Mouse (Mus musculus): ENCODE data around the gene Aldh1a2. TPM values are rescaled to one million over a fixed set of nuclear protein-coding genes. Genes with fewer than 3 reads are reported as not detected.

The Aldh1a2 gene
- polyA plus RNA-seq (2015; fragmentation: Nextera tagmentation; extraction: Ambion mirVana), result 11.1 and 13.9 TPM in 2 replicates

GRCm38 (mm10) chr9:71215248-71216035, at the start of gene Aldh1a2:
Aldh1a2 (plus strand) TSS chr9:71215789.
- under 1% methylated on average over 76 of the region's 97 CpGs for WGBS
- Histone ChIP-seq H3K9me3 (no peaks in the 10 kb centered on the region), H3K4me2 (peak within 1 kb of the TSS; percentile 83), H3K27me3 (peaks cover 76% of the 10 kb centered on the region), H3K4me1 (peaks cover 18% of the 10 kb centered on the region), H3K36me3 (no peaks in the 10 kb centered on the region), H3K9ac (peak within 1 kb of the TSS; percentile 28), H3K27ac (no peak within 1 kb of the TSS), H3K4me3 (peak within 1 kb of the TSS; percentile 48)
- peak; percentile 65; the same call in 1 of the 2 replicates for ATAC-seq (ENCODE audit: insufficient number of reproducible peaks, low FRiP score, low TSS enrichment, low read depth)

- peaks cover 18% of the 10 kb centered on the region for H3K4me1 ChIP-seq
- H3K27me3 ChIP-seq, result no peaks in the 10 kb centered on the region
- H3K4me2 ChIP-seq, result no peak overlapping the region
- WGBS, result 84% methylated on average over 5 of the region's 5 CpGs
- no peak overlapping the region for H3K4me3 ChIP-seq
- H3K9me3 ChIP-seq, result no peaks in the 10 kb centered on the region
- no peak overlapping the region for H3K9ac ChIP-seq
- H3K36me3 ChIP-seq, result no peaks in the 10 kb centered on the region
- H3K27ac ChIP-seq, result no peak overlapping the region
- ATAC-seq (ENCODE audit: insufficient number of reproducible peaks, low FRiP score, low TSS enrichment, low read depth), result no peak
Measured at GRCm38 (mm10) chr9:71166019-71166705, 49.4 kb upstream of the Aldh1a2 start.

- WGBS, result 55% methylated on average over 5 of the region's 5 CpGs
- Histone ChIP-seq H3K27ac (no peak overlapping the region), H3K4me2 (no peak overlapping the region), H3K36me3 (no peaks in the 10 kb centered on the region), H3K27me3 (no peaks in the 10 kb centered on the region), H3K4me3 (no peak overlapping the region), H3K4me1 (peaks cover 18% of the 10 kb centered on the region), H3K9me3 (no peaks in the 10 kb centered on the region), H3K9ac (no peak overlapping the region)
- no peak for ATAC-seq (ENCODE audit: insufficient number of reproducible peaks, low FRiP score, low TSS enrichment, low read depth)
Measured at GRCm38 (mm10) chr9:71166871-71167465, 48.6 kb upstream of the Aldh1a2 start.

GRCm38 (mm10) chr9:71167473-71168215, 47.9 kb upstream of the Aldh1a2 start:
- no peak overlapping the region for H3K4me3 ChIP-seq
- H3K4me2 ChIP-seq, result no peak overlapping the region
- no peak overlapping the region for H3K27ac ChIP-seq
- H3K9ac ChIP-seq, result no peak overlapping the region
- no peaks in the 10 kb centered on the region for H3K27me3 ChIP-seq
- no peaks in the 10 kb centered on the region for H3K9me3 ChIP-seq
- H3K36me3 ChIP-seq, result no peaks in the 10 kb centered on the region
- no peak for ATAC-seq (ENCODE audit: insufficient number of reproducible peaks, low FRiP score, low TSS enrichment, low read depth)
- 32% methylated on average over 2 of the region's 2 CpGs for WGBS
- peaks cover 18% of the 10 kb centered on the region for H3K4me1 ChIP-seq

DNA sequence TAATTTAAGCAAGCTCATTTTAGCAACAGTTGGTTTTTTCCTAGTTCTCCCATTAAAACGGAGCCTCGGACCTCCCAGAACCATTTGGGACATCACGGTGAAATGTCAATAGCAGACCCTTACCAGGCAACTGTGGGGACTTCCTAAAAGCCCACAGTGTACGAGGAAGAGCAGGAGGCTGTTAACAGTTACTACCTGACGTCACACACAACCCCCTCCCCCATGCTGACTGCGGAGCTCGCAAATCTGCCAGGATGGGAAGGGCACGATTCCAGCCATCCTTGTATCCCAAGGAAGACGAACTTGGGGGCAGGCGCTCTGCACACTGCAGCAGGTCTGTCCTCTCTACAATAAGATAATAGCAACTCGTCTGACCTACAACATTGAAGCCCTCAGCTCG, 47.1 kb upstream of the Aldh1a2 start, which contains the start of gene Aqp9:
Gene Aqp9 (minus strand): TSS at position 172 of the 400 bp plus-strand sequence.
- H3K27ac ChIP-seq, result no peak within 1 kb of the TSS
- H3K9ac ChIP-seq, result no peak within 1 kb of the TSS
- no peaks in the 10 kb centered on the region for H3K36me3 ChIP-seq
- H3K4me2 ChIP-seq, result peak within 1 kb of the TSS; percentile 8; the same call in 1 of the 2 replicates
- ATAC-seq (ENCODE audit: insufficient number of reproducible peaks, low FRiP score, low TSS enrichment, low read depth), result no peak
- H3K4me3 ChIP-seq, result no peak within 1 kb of the TSS
- H3K27me3 ChIP-seq, result no peaks in the 10 kb centered on the region
- 26% methylated on average over 12 of the region's 12 CpGs for WGBS
- H3K4me1 ChIP-seq, result peaks cover 18% of the 10 kb centered on the region
- no peaks in the 10 kb centered on the region for H3K9me3 ChIP-seq

DNA sequence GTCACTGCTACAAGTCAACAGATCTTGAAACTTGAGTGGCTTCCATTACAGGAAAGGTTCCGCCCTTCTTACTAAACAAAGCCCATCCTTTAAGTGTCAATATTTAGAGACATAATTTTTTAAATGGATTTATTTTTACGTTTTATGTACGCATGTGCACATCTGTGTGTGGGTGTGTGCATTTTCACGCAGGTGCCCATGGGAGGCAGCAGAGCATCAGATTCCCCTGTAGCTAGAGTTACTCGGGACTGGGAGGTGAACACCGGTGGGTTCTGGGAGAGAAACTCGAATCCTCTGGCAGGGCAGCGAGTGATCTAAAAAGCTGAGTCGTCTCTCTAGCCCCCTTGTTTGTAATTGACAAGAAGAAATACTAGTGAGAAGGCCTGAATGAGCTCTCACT, 42.1 kb upstream of the Aldh1a2 start:
- no peak for ATAC-seq (ENCODE audit: insufficient number of reproducible peaks, low FRiP score, low TSS enrichment, low read depth)
- 56% methylated on average over 9 of the region's 9 CpGs for WGBS
- peaks cover 6% of the 10 kb centered on the region; the same call in 1 of the 2 replicates for H3K4me1 ChIP-seq
- H3K4me2 ChIP-seq, result no peak overlapping the region
- no peak overlapping the region for H3K9ac ChIP-seq
- H3K36me3 ChIP-seq, result no peaks in the 10 kb centered on the region
- no peak overlapping the region for H3K4me3 ChIP-seq
- H3K9me3 ChIP-seq, result no peaks in the 10 kb centered on the region
- H3K27ac ChIP-seq, result no peak overlapping the region
- H3K27me3 ChIP-seq, result no peaks in the 10 kb centered on the region

GRCm38 (mm10) chr9:71174316-71174975, 41.1 kb upstream of the Aldh1a2 start:
- Histone ChIP-seq H3K4me1 (no peaks in the 10 kb centered on the region), H3K4me3 (no peak overlapping the region), H3K4me2 (no peak overlapping the region), H3K9ac (no peak overlapping the region), H3K9me3 (no peaks in the 10 kb centered on the region), H3K27me3 (no peaks in the 10 kb centered on the region), H3K36me3 (no peaks in the 10 kb centered on the region), H3K27ac (no peak overlapping the region)
- WGBS, result 71% methylated on average over 5 of the region's 5 CpGs
- no peak for ATAC-seq (ENCODE audit: insufficient number of reproducible peaks, low FRiP score, low TSS enrichment, low read depth)

- Histone ChIP-seq H3K4me3 (no peak overlapping the region), H3K9me3 (no peaks in the 10 kb centered on the region), H3K27me3 (no peaks in the 10 kb centered on the region), H3K27ac (no peak overlapping the region), H3K9ac (no peak overlapping the region), H3K4me1 (no peaks in the 10 kb centered on the region), H3K36me3 (no peaks in the 10 kb centered on the region), H3K4me2 (no peak overlapping the region)
- 89% methylated on average over 1 of the region's 1 CpGs for WGBS
- no peak for ATAC-seq (ENCODE audit: insufficient number of reproducible peaks, low FRiP score, low TSS enrichment, low read depth)
Measured at GRCm38 (mm10) chr9:71175686-71176085, 39.9 kb upstream of the Aldh1a2 start.

DNA sequence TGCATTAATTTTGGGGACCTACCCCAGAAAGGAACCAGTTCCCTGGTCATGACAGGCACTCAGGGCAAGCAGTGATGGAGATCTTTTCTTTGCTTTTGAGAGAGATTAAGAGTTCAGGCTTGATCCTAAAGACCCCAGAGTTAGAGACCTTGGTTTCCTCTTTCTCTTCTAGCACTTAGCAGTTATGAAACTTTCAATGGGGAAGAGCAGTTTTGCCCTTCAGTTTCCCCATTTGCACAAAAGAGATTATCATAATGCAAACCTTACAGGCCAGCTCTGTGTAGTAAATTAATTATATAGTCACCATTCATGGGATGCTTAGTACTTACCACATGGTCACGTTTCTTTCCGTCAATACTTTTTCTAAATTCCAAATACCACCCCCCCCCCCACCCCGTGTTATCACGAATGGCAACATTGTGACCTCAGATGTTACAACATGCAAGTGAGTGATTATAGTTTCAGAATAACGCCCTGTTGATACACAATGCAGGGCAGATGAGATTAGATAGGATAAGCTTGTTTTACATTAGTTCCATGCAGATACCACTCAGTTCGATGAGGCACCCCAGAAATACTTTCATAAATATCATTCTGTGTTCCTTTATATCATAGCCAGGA, 36.2 kb upstream of the Aldh1a2 start:
- ATAC-seq (ENCODE audit: insufficient number of reproducible peaks, low FRiP score, low TSS enrichment, low read depth), result no peak
- 79% methylated on average over 6 of the region's 6 CpGs for WGBS
- no peak overlapping the region for H3K4me2 ChIP-seq

DNA sequence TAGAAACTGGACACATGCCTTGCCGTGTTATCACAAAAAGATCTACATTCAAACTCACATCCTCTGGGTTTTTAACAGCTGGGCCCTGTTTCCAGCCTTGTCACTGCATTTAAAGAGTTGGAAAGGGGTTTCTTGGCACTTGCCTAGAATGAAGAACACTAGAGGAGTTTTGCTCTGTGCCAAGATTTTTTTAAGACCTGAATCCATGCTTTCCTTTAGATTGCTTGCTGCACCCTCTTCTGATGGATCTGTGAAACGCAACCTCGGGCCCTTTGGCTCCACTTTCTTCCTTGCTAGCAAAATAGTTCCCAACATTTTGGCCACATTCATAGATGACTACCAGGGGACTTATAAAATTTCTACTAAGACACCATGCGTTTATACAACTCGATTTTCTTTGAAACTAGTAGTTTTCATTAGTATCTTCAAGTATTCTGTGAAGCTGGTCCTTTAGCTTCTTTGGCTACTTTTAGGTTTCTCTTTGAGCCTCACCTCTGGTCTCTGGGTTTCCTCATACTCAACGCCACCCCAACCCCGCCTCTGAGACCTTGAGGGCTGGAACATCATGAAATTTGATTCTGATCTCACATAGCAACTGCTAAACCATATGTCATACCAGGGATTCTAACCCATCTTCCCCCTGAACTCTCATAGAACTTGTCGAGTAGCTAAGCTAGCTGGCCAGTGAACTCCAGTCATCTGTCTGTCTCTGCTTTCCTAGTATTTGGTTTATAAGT, 35.5 kb upstream of the Aldh1a2 start:
- 53% methylated on average over 8 of the region's 8 CpGs for WGBS
- H3K27ac ChIP-seq, result no peak overlapping the region
- no peak overlapping the region for H3K4me2 ChIP-seq
- no peak for ATAC-seq (ENCODE audit: insufficient number of reproducible peaks, low FRiP score, low TSS enrichment, low read depth)
- no peaks in the 10 kb centered on the region for H3K4me1 ChIP-seq
- no peaks in the 10 kb centered on the region for H3K36me3 ChIP-seq
- H3K9ac ChIP-seq, result no peak overlapping the region
- H3K4me3 ChIP-seq, result no peak overlapping the region
- H3K27me3 ChIP-seq, result no peaks in the 10 kb centered on the region
- no peaks in the 10 kb centered on the region for H3K9me3 ChIP-seq

More for the DNA sequence above, 36.2 kb upstream of the Aldh1a2 start:
- Histone ChIP-seq H3K27me3 (no peaks in the 10 kb centered on the region), H3K27ac (no peak overlapping the region), H3K9me3 (no peaks in the 10 kb centered on the region), H3K4me1 (no peaks in the 10 kb centered on the region), H3K36me3 (no peaks in the 10 kb centered on the region), H3K9ac (no peak overlapping the region), H3K4me3 (no peak overlapping the region)

All from limb, embryonic 15.5 days (tissue).